Mouse (Mus musculus): ENCODE data around the gene Gpkow. TPM values are rescaled to one million over a fixed set of nuclear protein-coding genes. Genes with fewer than 3 reads are reported as not detected.

Gene Gpkow
- polyA plus RNA-seq, 1 experiment from 2014 or later: 49.0 TPM

GRCm38 (mm10) chrX:7665739-7666502, 31.0 kb upstream of the Gpkow start:
- ATAC-seq: no peak
- no peaks in the 10 kb centered on the region for H3K9me3 ChIP-seq (replicated peaks; ENCODE audit: control insufficient read depth, low read length, poor library complexity, severe bottlenecking)
- no peaks in the 10 kb centered on the region for H3K27me3 ChIP-seq (ENCODE audit: control insufficient read depth, insufficient read depth, low read depth, low read length)
- WGBS: 76% methylated on average over 21 of the region's 21 CpGs
- H3K36me3 ChIP-seq (ENCODE audit: control insufficient read depth, insufficient read depth, low read length): no peaks in the 10 kb centered on the region
- no peak overlapping the region for H3K27ac ChIP-seq (ENCODE audit: low read length)
- no peak overlapping the region for H3K4me2 ChIP-seq (ENCODE audit: low read length)
- H3K4me3 ChIP-seq (ENCODE audit: low read depth, low read length): no peak overlapping the region
- no peaks in the 10 kb centered on the region for H3K4me1 ChIP-seq (ENCODE audit: control insufficient read depth, insufficient read depth, low read length)
- no peak overlapping the region for H3K9ac ChIP-seq (ENCODE audit: low read depth, low read length)

GRCm38 (mm10) chrX:7670390-7670881, 26.5 kb upstream of the Gpkow start:
- Histone ChIP-seq H3K27me3 (ENCODE audit: control insufficient read depth, insufficient read depth, low read depth, low read length) (no peaks in the 10 kb centered on the region), H3K4me3 (ENCODE audit: low read depth, low read length) (peak overlapping the region; percentile 36), H3K9me3 (replicated peaks; ENCODE audit: control insufficient read depth, low read length, poor library complexity, severe bottlenecking) (no peaks in the 10 kb centered on the region), H3K9ac (ENCODE audit: low read depth, low read length) (0 out of 2 replicates have a peak overlapping the region, but pooled peaks have one; percentile 20), H3K4me1 (ENCODE audit: control insufficient read depth, insufficient read depth, low read length) (no peaks in the 10 kb centered on the region), H3K4me2 (ENCODE audit: low read length) (peak overlapping the region; percentile 53), H3K27ac (ENCODE audit: low read length) (no peak overlapping the region), H3K36me3 (ENCODE audit: control insufficient read depth, insufficient read depth, low read length) (no peaks in the 10 kb centered on the region)
- peak; percentile 62 for ATAC-seq
- 15% methylated on average over 13 of the region's 19 CpGs for WGBS

- H3K4me2 ChIP-seq (ENCODE audit: low read length): peak within 1 kb of the TSS; percentile 53
- no peaks in the 10 kb centered on the region for H3K9me3 ChIP-seq (replicated peaks; ENCODE audit: control insufficient read depth, low read length, poor library complexity, severe bottlenecking)
- no peak within 1 kb of the TSS for H3K27ac ChIP-seq (ENCODE audit: low read length)
- no peak; the same call in 1 of the 2 replicates for ATAC-seq
- H3K4me1 ChIP-seq (ENCODE audit: control insufficient read depth, insufficient read depth, low read length): no peaks in the 10 kb centered on the region
- H3K27me3 ChIP-seq (ENCODE audit: control insufficient read depth, insufficient read depth, low read depth, low read length): no peaks in the 10 kb centered on the region
- H3K36me3 ChIP-seq (ENCODE audit: control insufficient read depth, insufficient read depth, low read length): no peaks in the 10 kb centered on the region
- peak within 1 kb of the TSS; percentile 34; the same call in 1 of the 2 replicates for H3K9ac ChIP-seq (ENCODE audit: low read depth, low read length)
- WGBS: 18% methylated on average over 33 of the region's 36 CpGs
- H3K4me3 ChIP-seq (ENCODE audit: low read depth, low read length): peak within 1 kb of the TSS; percentile 36
Observed at GRCm38 (mm10) chrX:7670921-7671623, 25.9 kb upstream of the Gpkow start, which contains the start of gene Plp2. TSS of gene Plp2 (minus strand) at chrX:7671390.

GRCm38 (mm10) chrX:7672739-7673138, 24.2 kb upstream of the Gpkow start:
- no peak overlapping the region for H3K4me3 ChIP-seq (ENCODE audit: low read depth, low read length)
- H3K36me3 ChIP-seq (ENCODE audit: control insufficient read depth, insufficient read depth, low read length): no peaks in the 10 kb centered on the region
- no peak for ATAC-seq
- H3K27ac ChIP-seq (ENCODE audit: low read length): no peak overlapping the region
- no peaks in the 10 kb centered on the region for H3K27me3 ChIP-seq (ENCODE audit: control insufficient read depth, insufficient read depth, low read depth, low read length)
- 53% methylated on average over 6 of the region's 6 CpGs for whole genome bisulfite sequencing
- no peaks in the 10 kb centered on the region for H3K9me3 ChIP-seq (replicated peaks; ENCODE audit: control insufficient read depth, low read length, poor library complexity, severe bottlenecking)
- no peak overlapping the region for H3K4me2 ChIP-seq (ENCODE audit: low read length)
- H3K9ac ChIP-seq (ENCODE audit: low read depth, low read length): no peak overlapping the region
- H3K4me1 ChIP-seq (ENCODE audit: control insufficient read depth, insufficient read depth, low read length): no peaks in the 10 kb centered on the region

GRCm38 (mm10) chrX:7673578-7674281, 23.2 kb upstream of the Gpkow start:
- 47% methylated on average over 12 of the region's 12 CpGs for WGBS
- Histone ChIP-seq H3K36me3 (ENCODE audit: control insufficient read depth, insufficient read depth, low read length) (no peaks in the 10 kb centered on the region), H3K4me1 (ENCODE audit: control insufficient read depth, insufficient read depth, low read length) (no peaks in the 10 kb centered on the region), H3K27ac (ENCODE audit: low read length) (no peak overlapping the region), H3K27me3 (ENCODE audit: control insufficient read depth, insufficient read depth, low read depth, low read length) (no peaks in the 10 kb centered on the region), H3K4me2 (ENCODE audit: low read length) (no peak overlapping the region; the same call in 1 of the 2 replicates), H3K9me3 (replicated peaks; ENCODE audit: control insufficient read depth, low read length, poor library complexity, severe bottlenecking) (no peaks in the 10 kb centered on the region), H3K9ac (ENCODE audit: low read depth, low read length) (no peak overlapping the region), H3K4me3 (ENCODE audit: low read depth, low read length) (no peak overlapping the region)
- no peak for ATAC-seq

- no peak overlapping the region for H3K27ac ChIP-seq (ENCODE audit: low read length)
- no peaks in the 10 kb centered on the region for H3K4me1 ChIP-seq (ENCODE audit: control insufficient read depth, insufficient read depth, low read length)
- H3K9me3 ChIP-seq (replicated peaks; ENCODE audit: control insufficient read depth, low read length, poor library complexity, severe bottlenecking): no peaks in the 10 kb centered on the region
- 30% methylated on average over 28 of the region's 28 CpGs for WGBS
- H3K4me3 ChIP-seq (ENCODE audit: low read depth, low read length): peak overlapping the region; percentile 27
- H3K9ac ChIP-seq (ENCODE audit: low read depth, low read length): peak overlapping the region; percentile 44; the same call in 1 of the 2 replicates
- peak; percentile 26; the same call in 1 of the 2 replicates for ATAC-seq
- H3K36me3 ChIP-seq (ENCODE audit: control insufficient read depth, insufficient read depth, low read length): no peaks in the 10 kb centered on the region
- peak overlapping the region; percentile 49 for H3K4me2 ChIP-seq (ENCODE audit: low read length)
- no peaks in the 10 kb centered on the region for H3K27me3 ChIP-seq (ENCODE audit: control insufficient read depth, insufficient read depth, low read depth, low read length)
Observed at GRCm38 (mm10) chrX:7674284-7675000, 22.5 kb upstream of the Gpkow start.

- peak overlapping the region; percentile 27 for H3K4me3 ChIP-seq (ENCODE audit: low read depth, low read length)
- peak overlapping the region; percentile 49 for H3K4me2 ChIP-seq (ENCODE audit: low read length)
- no peaks in the 10 kb centered on the region for H3K27me3 ChIP-seq (ENCODE audit: control insufficient read depth, insufficient read depth, low read depth, low read length)
- peak overlapping the region; percentile 44; the same call in 1 of the 2 replicates for H3K9ac ChIP-seq (ENCODE audit: low read depth, low read length)
- no peaks in the 10 kb centered on the region for H3K9me3 ChIP-seq (replicated peaks; ENCODE audit: control insufficient read depth, low read length, poor library complexity, severe bottlenecking)
- no peak overlapping the region for H3K27ac ChIP-seq (ENCODE audit: low read length)
- 37% methylated on average over 10 of the region's 10 CpGs for WGBS
- no peaks in the 10 kb centered on the region for H3K4me1 ChIP-seq (ENCODE audit: control insufficient read depth, insufficient read depth, low read length)
- ATAC-seq: peak; percentile 16; the same call in 1 of the 2 replicates
- H3K36me3 ChIP-seq (ENCODE audit: control insufficient read depth, insufficient read depth, low read length): no peaks in the 10 kb centered on the region
Observed at GRCm38 (mm10) chrX:7675001-7675380, 21.9 kb upstream of the Gpkow start.

GRCm38 (mm10) chrX:7678986-7679385, 17.9 kb upstream of the Gpkow start:
- no peaks in the 10 kb centered on the region for H3K9me3 ChIP-seq (replicated peaks; ENCODE audit: control insufficient read depth, low read length, poor library complexity, severe bottlenecking)
- no peak overlapping the region for H3K4me3 ChIP-seq (ENCODE audit: low read depth, low read length)
- ATAC-seq: no peak
- H3K9ac ChIP-seq (ENCODE audit: low read depth, low read length): no peak overlapping the region
- no peaks in the 10 kb centered on the region for H3K36me3 ChIP-seq (ENCODE audit: control insufficient read depth, insufficient read depth, low read length)
- H3K4me2 ChIP-seq (ENCODE audit: low read length): no peak overlapping the region
- no peaks in the 10 kb centered on the region for H3K27me3 ChIP-seq (ENCODE audit: control insufficient read depth, insufficient read depth, low read depth, low read length)
- WGBS: 46% methylated on average over 3 of the region's 3 CpGs
- no peaks in the 10 kb centered on the region for H3K4me1 ChIP-seq (ENCODE audit: control insufficient read depth, insufficient read depth, low read length)
- H3K27ac ChIP-seq (ENCODE audit: low read length): no peak overlapping the region

All from midbrain, embryonic 16.5 days (tissue).